Mouse (Mus musculus) liver, embryonic 14.5 days (tissue): ENCODE data around the gene Zbtb8a.

Source experiments
- CTCF ChIP-seq: IDR thresholded peaks from 2 replicates; pipeline ENCODE4 v1.5.1; 2016; ENCODE audit warnings: antibody characterized with exemption, low read depth, control low read depth
- EP300 ChIP-seq: IDR thresholded peaks from 2 replicates; pipeline ENCODE4 v1.6.1; 2016; ENCODE audit warnings: antibody characterized with exemption, low read depth

DNA sequence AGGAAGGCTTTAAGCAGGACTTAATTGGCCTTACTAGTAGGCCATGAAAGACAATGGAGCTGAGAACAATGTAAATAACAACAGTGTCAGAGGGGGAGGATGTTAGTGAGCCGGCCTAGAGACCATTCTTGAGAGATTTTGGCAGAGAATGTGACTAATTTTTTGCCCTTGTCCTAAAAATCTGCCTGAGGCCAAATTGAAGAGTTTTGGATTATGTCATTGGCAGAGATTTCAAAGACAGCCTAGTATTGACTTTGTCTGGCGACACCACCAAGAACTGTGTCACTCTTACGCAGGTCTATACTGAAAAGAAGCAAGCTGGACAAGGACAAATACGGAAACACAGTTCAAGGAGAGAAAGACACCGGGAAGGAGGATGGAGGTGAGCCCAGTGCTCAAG, 15.1 kb downstream of the Zbtb8a start:
- TF ChIP-seq CTCF = no peak
- no peak for TF ChIP-seq EP300
